Mouse (Mus musculus) left cerebral cortex, postnatal 10 days (tissue): ENCODE measurements at regions not wholly inside any gene's neighbourhood (a gene's known extent, or its start where the extent isn't known, plus 50 kb on each side); places are given as distances from the start of the nearest gene placed in this dataset.

Source experiments
- DNase-seq, 2 experiments: peaks; one replicate each; pipeline ENCODE4 v3.0.0; 2021 to 2022; ENCODE audit warnings: low spot score in 2 of 2, mixed read lengths in 1 of 2; ENCODE audit errors: extremely low spot score in 1 of 2
- intact Hi-C: fragments of 180-260 bp; cut with DNase I; formaldehyde crosslinking; loops from one replicate; pipeline ENCODE4 v1.15.1; 2025

DNA sequence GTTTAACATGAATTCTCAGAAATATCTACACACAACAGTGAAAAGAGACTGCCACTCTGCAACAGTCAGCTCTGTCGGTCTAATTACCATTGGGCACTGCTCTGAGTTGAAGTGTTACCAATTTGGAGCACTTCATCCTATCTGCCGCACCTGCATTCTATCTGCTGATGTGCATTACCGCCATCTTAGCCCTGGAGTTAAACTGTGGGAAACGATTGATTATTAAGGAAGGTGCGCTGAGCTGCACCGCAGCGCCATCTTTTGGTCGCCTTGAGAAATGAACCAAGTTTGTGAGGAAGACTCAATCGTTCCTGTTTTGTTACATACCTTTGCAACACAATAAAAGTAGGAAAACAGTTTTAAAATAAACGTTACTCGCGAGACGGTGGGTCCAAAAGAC is 110.5 kb downstream of the Rergl start:
- intact Hi-C loops: no loop called here
- peak; percentile 29 to 30 for DNase-seq

DNA sequence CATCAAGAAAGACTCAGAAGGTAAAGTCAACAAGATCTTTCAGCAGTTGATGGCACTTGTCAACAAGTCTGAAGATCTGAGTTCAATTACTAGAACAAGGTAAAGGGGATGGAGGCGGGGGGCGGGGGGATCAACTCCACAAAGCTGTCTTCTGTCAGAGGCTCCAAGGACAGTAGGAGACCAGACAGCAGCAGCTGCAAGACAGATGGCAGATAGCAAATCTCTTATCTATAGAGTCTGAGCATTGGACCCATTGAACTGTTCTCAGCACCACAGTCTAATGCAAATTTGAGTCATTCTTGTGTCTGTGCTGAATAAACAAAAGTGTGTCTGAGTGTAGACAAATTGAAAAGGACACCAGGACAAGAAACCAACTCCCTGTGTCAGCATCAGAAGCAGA is 150.8 kb downstream of the Rergl start:
- DNase-seq: no peak

DNA sequence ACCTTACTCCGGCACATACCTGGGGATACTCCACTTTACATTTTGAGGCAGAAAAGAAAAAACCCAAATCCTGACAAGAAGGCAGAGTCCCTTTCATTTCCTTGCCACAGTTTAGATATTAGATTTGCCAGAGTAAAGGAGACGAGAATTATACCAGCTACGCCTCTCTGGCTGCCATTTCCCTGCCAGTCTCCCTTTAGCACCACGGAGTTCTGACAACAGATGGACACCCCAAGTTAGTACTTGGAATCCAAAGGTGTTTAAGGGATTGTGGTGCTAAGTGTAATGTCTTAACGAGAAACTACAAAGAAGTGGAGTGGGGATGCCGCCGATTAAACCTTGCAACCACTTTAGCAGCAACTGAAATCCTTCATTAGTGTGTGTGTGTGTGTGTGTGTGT is 176.6 kb downstream of the Rergl start:
- no peak for DNase-seq
- intact Hi-C loops: no loop called here

More for the DNA sequence above, 150.8 kb downstream of the Rergl start:
- intact Hi-C loops: no loop called here

GRCm38 (mm10) chr6:139307651-139308050 is 194.1 kb downstream of the Rergl start:
- intact Hi-C loops: no loop called here
- DNase-seq: peak in 1 of 2 experiments; percentile 12

DNA sequence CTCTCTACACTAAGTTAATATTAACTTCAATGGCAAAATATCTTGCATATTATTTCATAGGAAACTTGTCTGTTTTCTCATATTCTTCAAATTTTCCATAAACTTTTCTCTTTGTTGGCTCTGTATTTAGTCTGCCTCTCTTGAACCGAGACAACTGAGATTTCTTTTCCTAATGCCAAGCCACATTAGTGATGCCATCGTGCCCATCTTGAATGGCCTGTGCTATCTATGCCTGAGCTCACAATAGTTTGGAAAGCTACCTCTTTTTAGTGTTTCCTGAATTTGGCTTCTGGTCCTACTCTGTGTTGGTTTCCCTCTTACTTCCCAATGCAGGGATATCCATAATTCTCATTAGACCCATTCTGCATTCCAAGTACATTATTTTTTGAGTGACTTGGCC is 197.5 kb downstream of the Rergl start:
- intact Hi-C loops: no loop called here

GRCm38 (mm10) chr6:139295701-139296100 is 206.1 kb downstream of the Rergl start:
- intact Hi-C loops: no loop called here
- DNase-seq: peak in 1 of 2 experiments; percentile 23

More for the DNA sequence above, 197.5 kb downstream of the Rergl start:
- no peak for DNase-seq

- no peak for DNase-seq
- intact Hi-C loops: no loop called here
Observed at GRCm38 (mm10) chr6:139279093-139279492, 222.7 kb downstream of the Rergl start.

DNA sequence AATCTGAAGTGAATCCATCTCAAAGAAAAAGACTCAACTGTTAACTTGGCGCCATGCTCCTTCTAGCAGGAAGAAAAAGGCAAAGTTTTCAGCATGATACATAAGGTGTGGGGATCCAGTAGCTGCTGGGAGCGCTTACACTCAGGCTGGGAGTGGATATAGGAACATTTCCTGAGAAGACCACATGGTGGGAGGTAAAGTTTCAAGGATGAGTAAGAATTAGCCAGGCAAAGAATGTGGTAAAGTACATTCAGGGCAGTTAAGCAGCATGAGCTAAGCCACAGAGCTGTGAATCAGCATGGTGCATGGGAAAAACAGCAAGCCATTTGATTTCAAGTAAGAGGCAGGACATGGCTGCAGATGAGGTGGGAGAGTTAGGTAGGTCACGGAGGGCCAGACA is 226.3 kb downstream of the Rergl start:
- intact Hi-C loops: no loop called here

GRCm38 (mm10) chr6:139253704-139254103 is 248.1 kb downstream of the Rergl start:
- intact Hi-C loops: no loop called here
- no peak for DNase-seq

More for the DNA sequence above, 226.3 kb downstream of the Rergl start:
- DNase-seq: no peak

DNA sequence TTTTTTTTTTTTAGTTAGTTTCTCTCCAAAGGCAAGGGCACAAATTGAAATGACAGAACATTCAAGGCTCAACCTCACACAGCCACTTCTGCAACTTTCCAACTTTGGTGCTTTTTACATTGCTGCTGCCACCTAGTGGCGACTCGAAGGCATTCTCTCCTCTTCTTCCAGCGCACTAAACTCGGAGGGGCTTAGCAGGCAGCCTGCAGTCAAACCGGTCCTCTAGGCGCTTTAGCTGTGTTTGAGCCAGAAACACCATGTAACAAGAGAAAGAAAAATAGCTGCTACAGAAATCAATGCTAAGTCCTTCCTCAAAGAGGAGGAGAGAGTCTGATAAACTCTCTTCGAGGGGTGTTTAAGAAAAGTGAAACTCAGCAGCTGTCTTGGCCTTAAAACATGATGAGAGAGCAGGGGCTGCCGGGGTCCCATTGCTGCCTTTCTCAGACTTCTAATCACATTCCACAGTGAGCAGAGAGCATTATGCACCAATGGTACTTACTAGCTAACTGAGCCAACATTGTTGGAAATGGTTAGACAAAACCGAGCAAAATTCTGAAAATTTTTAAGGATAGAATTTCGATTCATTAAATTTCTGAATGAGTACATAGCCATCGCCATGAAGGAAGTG is 252.7 kb downstream of the Rergl start:
- intact Hi-C loops: loop anchor here (5.0 to 10.0 kb wide), 2 partner anchors 824 to 1077 kb away; no protein-coding TSS in a partner anchor
- DNase-seq: peak; percentile 62 to 76

DNA sequence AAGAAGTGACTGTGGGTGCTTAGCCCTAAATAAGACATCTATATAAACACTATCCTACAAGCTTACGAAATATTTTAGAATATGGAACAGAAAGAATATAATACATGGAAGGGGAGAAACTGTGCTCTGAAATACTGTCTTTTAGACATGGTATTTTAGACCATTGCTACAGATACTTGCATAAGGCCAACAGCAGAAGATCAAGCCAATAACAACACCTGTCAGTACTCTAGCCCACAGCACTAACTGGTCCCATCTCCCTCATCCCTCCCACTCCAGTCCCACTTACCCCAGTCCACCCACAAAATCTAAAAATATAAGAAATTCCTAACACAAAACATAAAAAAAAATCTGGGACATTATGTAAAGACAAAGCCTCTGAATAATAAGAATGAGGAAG is 275.6 kb downstream of the Rergl start:
- no peak for DNase-seq
- intact Hi-C loops: no loop called here

- intact Hi-C loops: no loop called here
- no peak for DNase-seq
Observed at GRCm38 (mm10) chr6:139214488-139214887, 287.3 kb downstream of the Rergl start.

GRCm38 (mm10) chr6:139210256-139210655 is 291.5 kb downstream of the Rergl start:
- DNase-seq: no peak
- intact Hi-C loops: no loop called here

DNA sequence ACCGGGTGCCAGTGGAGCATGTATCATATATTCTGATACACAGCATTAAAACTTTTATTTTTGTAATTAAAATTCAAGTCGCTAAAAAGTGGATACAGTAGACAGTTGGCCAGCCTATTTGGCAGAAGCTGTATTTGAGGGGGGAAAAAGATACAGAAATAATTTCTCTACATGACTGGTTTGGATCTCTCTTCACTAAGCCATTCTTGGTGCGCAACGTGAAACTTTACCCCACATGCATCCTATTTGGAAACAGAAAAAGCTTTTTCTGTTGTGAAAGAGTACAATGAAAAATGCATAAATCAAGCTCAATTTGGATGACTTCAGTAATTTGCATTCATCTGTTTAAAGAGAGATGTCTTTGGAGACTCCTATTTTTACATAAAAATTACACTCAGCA is 303.2 kb downstream of the Rergl start:
- intact Hi-C loops: no loop called here
- peak in 1 of 2 experiments; percentile 11 for DNase-seq

DNA sequence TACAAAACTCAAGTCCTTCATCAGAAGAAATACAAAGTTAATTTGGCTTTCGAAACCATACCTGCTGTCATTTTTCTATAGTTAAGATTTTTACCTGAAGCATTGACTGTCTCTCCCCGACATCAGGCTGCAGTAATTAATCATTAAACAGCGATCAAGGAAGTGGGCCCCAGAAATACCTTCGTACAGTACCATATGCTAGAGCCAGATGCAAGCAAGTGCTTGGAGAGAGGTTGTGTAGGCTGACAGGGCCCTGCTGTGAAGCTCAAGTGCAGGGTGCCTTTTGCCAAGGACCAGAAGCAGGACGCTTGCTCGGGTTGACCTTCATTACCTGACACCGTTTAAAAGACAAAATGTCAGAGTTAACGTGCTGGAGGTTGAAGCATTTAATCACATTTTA is 315.3 kb downstream of the Rergl start:
- DNase-seq: no peak
- intact Hi-C loops: no loop called here

GRCm38 (mm10) chr6:139160352-139160751 is 341.4 kb downstream of the Rergl start:
- intact Hi-C loops: no loop called here
- peak in 1 of 2 experiments; percentile 34 for DNase-seq

GRCm38 (mm10) chr6:139159741-139160140 is 342.0 kb downstream of the Rergl start:
- peak in 1 of 2 experiments; percentile 49 for DNase-seq

DNA sequence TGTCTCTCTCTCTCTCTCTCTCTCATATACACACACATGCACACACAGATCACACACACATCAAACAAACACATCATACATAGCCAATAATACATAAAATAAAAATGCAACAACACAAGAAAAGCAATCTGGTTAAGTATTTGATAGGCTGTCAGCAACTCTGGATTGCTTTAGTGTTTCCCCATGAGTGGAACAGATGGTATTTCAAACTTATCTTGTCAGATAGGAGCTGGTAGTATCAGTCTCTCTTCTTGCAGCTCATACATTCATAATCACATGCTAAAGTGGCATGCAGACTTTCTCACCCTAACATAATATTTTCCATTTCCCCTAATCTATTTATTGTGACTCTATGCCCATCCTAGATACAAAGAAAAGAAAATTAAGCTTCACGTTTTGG is 347.0 kb downstream of the Rergl start:
- no peak for DNase-seq
- intact Hi-C loops: no loop called here

More at GRCm38 (mm10) chr6:139159741-139160140, 342.0 kb downstream of the Rergl start:
- intact Hi-C loops: no loop called here

- DNase-seq: no peak
- intact Hi-C loops: no loop called here
Observed at GRCm38 (mm10) chr6:139135693-139136092, 366.1 kb downstream of the Rergl start.

- no peak for DNase-seq
- intact Hi-C loops: no loop called here
Observed at GRCm38 (mm10) chr6:139132083-139132679, 369.6 kb downstream of the Rergl start.

DNA sequence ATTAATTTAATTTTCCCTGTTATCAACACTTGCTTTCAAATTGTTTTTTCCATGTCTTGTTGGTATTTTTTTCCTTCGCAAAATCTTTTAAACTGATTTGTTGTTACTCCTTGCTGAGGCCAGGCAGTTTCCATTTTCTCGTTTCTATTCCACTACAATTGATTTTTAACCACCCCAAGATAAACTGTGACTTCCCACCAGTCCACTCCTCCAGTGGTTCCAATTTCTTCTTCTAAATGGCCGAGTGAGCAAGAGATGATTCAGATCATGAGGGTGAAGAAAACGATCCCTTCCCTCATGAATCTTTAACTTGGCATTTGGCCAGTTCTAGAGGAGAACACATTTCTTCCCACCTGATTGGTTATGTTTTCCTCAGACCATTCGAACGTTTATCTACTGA is 393.5 kb downstream of the Rergl start:
- DNase-seq: no peak
- intact Hi-C loops: no loop called here
